Mouse (Mus musculus): ENCODE data around the gene Hvcn1.
A peak's percentile ranks its signal among the peaks of the same experiment; 100 is the strongest.
"Not testable (repeated sequence)": the region's sequence is repeated elsewhere in the genome, so short reads cannot be mapped to it uniquely, and the experiment has no call there.

Gene Hvcn1

DNA sequence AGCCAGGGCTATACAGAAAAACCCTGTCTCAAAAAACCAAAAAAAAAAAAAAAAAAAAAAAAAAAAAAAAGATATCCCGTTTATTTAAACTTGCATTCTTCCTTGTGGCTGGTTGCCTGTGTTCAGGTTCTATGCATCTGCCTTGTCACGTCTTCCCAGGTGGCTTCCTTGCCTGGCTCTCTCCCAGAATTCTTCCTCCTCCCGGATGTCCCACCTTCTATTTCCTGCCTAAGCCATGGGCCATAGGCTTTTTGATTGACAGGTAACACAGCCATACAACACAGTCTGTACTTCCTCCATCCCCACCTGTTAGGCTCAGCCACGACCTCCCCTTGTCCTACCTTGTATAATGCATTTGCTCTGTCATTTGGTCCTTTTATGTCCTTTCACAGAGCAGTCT, at the start of gene Hvcn1:
Gene Hvcn1 (plus strand): TSS at position 330 of the 400 bp plus-strand sequence.
- no peak for DNase-seq

DNA sequence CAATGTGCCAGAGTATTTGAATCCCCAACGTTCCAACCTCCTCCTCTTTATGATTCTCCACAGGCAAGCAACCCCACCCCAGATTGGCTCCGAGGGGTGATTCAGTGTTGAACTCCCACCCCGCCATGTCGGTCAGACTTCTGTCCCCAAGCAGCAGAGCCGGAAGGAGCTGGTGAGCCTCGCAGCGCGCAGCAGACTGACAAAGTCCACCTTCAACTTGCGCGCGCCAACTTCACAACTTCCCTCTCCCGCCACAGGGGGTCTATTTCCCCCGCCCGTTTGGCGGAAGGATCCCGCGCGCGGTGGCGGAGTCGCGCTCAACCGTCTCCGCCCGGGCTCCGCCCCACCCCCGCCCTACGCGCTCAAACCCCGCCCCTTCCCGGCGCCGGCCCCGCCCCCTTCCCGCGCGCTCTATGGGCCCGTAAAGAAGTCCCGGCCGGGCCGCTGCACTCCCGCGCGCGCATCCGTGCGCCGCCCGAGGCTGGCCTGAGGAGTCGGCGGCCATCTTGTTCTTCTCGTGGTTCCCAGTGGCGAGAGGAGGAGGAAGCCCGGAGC, 48.7 kb upstream of the Hvcn1 start, which contains the start of gene Ppp1cc:
Gene Ppp1cc (plus strand): TSS at position 452 of the 555 bp plus-strand sequence.
- peak; percentile 94 for DNase-seq

DNA sequence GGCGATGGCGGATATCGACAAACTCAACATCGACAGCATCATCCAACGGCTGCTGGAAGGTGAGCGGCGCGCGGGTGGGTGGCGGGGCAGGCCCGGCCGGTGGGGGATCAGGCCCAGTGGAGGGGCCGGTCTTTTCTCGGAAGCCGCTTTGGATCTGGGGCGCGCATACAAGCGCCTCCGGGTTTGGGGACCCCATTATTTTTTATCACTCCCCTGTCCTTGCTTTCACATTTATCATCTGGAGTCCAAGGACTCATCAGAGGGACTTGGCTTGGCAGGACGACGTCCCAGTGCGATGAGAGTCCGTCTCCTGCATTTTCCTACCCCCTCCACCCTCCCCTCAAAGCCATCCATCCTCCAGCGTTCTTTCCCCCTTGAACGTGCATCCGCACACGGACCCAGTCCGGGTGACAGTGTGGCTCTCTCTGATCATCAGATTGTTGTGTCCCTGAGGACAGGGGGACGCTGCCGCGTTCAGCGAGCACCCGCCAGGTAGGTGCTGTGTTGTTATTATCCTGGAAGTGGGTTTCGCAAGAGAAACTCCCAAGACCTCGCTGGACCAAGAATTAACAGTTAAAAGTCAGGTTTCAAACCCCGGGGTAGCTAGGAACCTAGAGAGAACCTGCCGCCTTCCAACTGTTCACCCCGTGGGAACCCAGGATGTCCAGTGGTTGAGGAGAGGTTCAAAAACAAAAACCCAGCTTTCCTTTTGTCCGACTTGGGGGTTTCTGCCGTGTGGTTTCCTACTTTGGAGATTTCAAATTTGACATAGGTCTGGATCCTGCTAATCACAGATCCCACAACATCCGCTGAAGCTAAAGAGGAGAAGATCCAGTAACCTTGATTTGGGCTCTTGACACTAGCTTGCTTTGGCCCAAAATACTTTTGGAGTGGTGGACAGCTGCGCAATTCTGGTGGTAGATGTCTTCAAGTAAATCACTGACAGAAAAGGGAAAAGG, 47.8 kb upstream of the Hvcn1 start:
- DNase-seq, result peak in 1 of 2 experiments; percentile 34

DNA sequence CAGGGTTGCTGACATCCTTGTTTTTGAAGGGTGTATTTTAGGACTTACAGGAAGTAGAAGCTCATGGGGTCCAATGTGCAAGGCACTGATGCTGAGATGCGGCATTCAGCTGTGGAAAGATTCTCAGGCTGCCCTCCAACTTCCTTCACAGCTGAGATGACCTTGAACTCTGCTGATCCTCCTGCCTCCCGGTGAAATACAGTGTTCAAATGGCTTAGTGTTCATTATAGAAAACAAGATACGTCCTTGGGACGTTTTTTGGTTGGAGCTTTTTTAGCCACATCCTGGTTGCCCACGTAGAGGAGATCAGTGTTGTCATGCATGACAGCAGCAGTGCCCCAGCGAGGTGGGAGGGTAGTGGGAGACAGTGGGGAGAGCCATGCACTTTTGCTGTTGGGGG, 43.4 kb upstream of the Hvcn1 start:
- peak in 1 of 2 experiments; percentile 43 for DNase-seq

DNA sequence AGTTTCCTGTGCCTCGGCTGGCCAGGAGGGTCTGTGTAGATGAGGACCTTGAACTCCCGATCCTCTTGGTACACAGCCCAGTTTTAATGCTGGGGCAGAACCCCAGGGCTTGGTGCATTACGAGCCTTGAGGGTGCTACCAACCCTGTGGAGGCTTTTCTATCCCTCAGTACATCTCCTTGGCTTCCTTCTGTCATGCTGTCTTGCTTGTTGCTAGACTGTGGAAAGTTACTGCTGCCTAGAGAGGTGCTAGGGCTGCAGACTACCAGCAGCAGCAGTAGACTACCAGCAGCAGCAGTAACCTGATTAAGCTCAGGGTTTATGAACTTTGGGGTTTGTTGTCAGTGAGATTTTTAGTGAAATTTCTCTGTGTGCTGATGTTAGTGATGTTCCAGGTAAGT, 42.6 kb upstream of the Hvcn1 start:
- no peak for DNase-seq

DNA sequence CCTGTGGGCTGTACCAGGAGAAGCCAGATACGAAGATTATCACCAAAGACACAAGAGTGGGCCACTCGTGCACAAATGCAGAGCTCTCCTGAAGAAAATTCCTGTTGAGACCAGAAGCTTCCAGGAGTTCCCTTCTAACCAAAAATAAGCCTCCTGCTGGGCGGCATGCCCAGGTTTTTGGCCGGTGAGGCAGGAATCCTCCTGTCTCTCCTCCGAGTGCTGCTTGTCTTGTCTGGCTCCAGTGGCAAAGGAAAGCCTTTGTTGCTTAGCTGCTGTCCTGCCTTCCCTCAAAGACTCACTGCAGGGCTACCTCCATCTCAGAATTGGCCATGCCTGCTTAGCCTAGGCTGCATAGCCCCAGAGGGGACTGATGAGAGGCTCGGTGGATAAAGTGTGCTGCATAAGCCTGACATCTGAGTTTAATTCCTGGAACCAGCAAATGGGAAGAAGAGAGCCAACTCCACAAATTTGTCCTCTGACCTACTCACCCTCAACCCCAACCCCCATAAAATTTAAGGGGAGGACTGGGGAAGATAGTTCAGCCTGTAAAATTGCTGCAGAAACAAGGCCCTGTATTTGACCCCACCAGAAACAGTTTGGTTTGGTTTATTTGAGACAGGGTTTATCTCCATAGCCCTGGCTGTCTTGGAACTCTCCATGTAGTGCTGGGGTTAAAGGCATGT, 41.2 kb upstream of the Hvcn1 start:
- peak; percentile 45 to 47 for DNase-seq

DNA sequence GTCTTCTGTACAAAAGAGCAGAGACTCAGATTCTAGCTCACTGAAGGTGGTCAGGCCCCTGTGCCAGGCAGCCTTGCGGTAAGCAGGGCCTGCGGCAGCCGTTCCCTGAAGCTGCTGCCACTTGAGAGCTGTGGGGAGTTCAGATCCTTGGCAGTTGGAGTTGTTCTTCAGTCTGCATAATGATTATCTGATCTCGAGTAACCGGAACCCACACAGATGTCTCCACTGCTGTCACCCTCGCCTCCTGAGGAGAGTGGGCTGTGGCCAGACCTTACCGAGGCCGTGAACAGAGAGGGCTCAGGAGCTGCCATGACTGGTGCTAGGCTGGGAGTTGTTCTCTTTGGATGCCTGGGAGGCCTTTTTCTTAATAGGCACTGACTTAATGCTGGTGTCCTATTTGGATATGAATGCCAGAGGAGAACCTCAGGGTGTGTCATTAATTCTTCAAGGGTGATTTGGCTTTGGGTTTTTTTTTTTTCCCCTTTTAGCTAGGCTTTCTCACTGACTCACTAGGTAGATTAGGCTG, 39.9 kb upstream of the Hvcn1 start:
- DNase-seq, result no peak

DNA sequence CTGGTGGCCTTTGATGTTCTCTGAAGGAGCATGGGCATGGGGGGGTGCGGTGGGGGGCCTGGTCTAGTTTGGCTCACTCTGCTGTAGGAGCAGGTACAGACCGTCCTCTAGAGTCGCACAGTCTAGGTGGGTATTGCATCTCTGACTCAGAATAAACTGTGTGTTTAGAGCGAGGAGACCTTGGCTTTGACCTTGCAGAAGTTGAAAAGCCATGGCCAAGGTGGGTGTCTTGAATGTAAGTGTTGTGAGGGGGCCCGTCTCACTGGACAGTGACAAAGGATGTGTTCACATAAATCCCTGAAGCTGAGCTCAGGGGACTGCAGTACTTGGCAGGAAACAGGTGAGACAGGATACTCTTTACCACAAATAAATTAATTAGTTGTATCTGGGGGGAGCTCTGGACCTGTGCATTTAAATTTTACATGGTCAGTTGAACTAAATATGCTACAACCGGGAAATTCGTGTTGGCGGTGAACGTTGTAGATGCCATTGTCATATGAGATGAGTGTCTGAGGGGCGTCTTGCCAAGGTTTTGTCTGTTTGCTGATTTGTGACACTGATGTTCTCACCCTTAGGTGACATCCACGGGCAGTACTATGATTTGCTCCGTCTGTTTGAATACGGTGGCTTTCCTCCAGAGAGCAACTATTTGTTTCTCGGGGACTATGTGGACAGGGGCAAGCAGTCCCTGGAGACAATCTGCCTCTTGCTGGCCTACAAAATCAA, 38.1 kb upstream of the Hvcn1 start:
- DNase-seq, result no peak

DNA sequence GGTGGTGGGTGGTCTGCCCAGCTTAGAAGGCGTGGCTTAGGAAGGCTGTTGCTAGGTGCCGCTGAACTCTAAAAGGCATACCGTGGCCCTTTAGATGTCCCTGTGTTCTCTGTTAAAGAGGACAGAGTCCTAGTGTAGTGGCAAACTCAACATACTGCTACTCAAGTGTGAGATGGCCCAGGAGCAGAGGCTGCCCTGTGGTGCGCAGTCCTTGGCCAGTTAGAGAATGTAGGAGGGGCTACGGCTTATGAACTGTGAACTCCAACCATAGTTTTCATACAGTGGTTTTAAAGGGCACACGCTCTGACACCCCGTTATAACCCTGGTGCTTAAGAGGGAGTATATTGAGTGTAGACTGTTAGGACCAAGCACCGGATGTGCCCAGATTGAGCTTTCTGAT, 35.5 kb upstream of the Hvcn1 start:
- peak in 1 of 2 experiments; percentile 39 for DNase-seq

DNA sequence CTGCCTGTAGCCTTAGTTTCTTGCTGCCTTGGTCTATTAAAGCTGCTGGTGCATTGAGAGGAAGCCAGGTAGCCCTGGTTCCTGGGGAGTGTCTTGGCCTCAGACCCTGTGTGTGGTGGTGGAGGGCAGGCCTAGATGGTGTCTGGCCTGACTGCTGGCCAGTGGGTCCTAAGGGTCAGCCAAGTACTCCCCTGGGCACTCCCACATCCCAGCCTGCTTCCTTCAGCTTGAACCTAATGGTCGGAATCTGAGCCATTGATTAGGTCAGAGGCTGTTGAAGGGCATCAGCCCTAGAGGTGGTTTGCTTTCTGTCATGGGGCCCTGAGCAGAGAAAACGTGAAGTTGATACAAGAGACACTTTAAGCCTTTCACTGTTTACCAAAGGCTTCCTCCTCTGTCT, 31.2 kb upstream of the Hvcn1 start:
- DNase-seq, result no peak

DNA sequence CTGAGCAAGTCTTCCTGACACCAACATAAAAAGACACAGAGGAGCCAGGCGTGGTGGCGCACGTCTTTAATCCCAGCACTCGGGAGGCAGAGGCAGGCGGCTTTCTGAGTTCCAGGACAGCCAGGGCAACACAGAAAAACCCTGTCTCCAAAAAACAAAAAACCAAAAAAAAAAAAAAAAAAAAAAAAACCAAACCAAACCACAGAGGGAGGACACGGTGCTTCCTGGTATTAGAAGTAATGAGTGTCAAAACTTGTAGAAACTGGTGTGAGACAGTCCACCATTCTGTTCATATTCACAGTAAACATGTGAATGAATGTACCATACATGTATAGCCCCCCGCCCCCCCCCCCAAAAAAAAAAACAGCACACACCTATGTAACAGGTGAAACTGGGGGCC, 30.6 kb upstream of the Hvcn1 start:
- DNase-seq, result no peak

DNA sequence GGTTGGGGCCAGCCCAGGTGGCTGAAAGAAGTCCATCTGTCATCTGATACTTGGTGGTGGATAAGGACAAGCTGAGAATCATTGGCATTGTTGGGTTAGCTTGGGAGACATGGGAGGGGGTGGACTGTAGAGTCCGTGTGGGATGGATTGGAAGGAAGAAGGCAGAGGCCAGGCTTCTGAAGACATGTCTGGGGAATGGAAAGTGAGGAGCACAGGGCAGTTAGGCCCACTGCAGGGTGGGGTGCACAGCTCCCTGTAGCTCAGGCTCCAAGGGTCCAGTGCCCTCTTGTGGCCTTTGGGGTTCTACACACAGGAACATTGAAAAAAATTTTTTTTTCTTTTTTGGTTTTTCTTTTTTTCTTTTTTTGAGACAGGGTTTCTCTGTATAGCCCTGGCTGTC, 30.2 kb upstream of the Hvcn1 start:
- DNase-seq, result peak; percentile 51 to 76

DNA sequence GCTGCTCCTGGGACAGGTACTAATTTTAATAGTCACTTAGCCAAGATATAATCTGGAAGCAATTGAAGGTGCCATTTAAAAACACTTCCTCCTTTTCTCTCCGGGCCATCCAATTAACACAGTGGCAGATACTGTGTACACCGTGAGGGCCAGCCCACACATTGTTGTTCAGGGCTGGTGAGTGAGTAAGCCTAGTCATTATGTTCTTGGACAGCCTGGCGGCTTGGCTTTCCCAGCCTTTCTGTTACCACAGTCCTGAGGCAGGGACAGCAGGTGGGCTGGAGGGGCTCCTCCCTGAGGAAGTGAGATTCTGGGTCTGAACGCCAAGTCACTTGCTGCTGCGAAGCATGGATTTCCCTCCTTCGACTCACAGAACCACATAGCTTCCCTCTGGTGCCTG, 26.9 kb upstream of the Hvcn1 start:
- DNase-seq, result no peak

DNA sequence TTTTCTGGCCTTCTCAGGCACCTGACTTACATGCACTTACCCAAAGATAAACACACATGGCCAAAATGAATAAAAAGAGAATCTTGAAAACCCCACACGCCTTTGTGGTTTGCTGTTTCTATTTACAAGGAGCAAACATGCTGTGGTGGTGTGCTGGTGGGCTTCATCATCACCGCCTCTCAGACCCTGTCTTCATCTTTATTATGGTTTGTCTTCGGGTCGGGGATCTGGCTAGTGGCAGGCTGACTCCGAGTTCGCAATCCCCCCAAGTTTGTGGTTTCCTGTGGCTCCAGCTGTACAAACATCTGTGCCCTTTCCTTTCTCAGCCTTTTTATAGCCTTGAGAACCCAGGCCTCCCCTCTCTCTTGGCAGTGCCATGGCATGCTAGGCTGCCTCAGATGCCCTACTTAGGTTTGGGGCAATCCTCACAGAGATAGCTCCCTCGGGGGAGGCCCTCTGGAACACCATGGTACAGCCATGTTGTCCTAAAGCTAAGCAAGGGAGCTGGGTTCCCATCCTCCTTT, 22.3 kb upstream of the Hvcn1 start:
- no peak for DNase-seq

DNA sequence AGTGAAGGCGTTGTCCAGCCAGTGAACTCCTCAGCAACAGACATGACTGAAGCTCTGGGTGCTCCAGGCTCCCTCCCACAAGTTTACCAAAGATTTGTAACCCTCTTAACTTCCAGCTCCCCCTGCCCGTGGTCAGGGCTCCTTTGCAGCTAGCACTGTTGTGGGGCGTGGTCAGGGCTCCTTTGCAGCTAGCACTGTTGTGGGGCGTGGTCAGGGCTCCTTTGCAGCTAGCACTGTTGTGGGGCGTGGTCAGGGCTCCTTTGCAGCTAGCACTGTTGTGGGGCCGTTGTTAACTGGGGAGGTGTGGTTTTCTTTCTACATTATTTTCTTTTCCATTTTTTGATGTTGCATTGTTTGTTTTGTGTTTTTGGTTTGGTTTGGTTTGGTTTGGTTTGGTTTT, 21.7 kb upstream of the Hvcn1 start:
- DNase-seq, result not testable (repeated sequence)

DNA sequence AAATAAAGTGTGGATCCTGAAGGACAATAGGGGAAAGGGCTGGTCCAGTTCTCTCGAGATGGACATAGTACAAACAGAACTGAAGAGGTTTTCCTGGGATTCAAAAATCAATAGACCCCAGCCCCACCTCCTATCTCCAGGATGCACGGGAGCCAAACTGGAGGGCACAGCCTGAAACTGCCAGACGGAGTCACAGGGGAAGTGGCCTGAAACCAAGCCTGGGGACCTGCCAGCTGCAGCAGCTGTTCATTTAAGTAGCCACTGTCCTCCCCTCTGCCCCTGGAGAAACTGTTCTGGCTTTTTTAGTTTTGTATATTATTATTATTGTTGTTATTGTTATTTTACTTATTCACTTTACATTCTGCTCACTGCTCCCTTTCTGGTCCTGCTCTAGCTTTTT, 17.5 kb upstream of the Hvcn1 start:
- no peak for DNase-seq

DNA sequence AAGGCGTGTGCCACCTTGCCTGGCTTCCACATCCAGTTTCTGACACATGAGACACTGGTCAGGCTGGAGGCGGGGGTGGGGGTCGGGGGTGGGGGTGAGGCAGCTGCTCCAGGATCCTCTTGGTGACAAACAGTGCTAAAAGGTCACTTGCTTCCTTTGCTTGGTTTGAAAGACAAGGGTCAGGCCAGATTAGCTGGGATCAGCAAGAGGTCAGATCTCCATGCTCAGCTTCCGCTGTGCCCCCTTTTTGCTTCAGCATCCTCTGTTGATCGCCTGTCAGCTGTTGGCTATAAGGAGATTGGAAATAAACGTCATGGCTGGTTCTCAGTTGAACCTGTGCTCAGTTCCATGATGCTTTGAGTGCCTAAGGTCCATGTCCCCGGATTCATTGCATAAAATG, 16.1 kb upstream of the Hvcn1 start:
- DNase-seq, result no peak

DNA sequence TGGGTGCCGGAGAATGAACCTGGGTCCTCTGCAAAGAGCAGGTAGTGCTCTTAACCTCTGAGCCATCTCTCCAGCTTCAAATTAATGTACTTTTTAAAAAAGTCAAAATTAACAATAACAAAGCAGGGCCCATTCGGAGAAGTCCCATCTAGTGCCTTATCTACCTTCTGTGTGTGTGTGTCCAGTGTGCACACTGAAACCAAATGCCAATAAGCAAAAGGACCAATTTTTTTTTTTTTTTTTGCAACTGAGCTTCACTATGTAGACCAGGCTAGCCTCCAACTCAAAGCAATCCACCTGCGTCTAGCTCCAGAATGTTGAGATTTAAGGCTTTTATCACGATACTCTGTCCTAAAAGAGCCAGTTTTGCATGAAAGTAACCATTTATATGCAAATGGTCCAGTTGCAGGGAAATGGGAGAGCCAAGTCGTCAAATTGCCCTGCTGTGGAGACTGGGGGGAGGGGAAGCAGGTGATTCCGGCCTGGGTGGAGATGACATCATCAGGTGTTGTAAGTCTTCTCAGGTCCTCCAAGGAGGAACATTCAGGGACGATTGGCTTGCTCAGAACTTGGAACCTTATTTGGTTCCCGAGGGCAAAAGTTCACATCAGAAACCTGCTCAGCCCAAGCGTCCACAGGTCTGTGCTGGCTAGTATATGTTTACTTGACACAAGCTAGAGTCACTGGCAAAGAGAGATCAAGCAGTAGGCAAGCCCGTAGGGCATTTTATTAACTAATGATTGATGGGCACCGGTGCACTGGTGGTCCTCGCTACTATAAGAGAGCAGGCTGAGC, 15.1 kb upstream of the Hvcn1 start:
- peak; percentile 65 to 72 for DNase-seq

DNA sequence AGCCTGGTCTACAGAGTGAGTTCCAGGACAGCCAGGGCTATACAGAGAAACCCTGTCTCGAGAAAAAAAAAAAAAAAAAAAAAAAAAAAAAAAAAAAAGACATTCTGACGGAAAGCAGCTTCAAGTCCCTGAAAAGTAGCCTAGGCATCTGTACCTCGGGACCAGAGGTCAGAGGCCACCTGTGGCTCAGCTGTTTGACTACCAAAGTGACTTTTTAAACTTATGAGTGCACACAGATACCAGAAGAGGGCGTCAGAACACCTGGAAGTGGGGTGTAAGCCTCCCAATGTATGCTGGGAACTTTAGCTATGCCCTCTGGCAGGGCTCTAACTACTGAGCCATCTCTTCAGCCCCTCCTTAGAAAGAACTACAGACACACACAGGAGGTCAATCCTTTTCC, 14.3 kb upstream of the Hvcn1 start:
- DNase-seq, result peak in 1 of 2 experiments; percentile 32

DNA sequence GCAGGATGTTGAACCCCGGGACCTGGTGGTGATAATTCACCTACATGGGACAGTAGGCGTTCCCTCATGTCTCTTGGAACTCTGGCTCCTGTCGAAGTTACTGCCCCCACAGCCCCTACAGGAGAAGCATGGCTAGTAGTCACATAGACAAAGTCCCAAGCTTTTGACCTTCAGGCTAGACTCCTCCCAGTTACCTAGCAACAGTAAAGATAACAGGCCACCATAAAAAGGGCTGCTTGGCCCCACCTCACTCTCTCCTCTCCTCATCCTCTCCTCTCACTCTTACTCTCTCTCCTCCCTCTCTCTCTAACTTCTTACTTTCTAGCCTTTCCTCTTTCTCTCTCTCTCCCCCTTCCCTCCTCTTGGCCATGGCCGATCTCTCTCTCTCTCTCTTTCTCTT, 5.7 kb upstream of the Hvcn1 start:
- no peak for DNase-seq

DNA sequence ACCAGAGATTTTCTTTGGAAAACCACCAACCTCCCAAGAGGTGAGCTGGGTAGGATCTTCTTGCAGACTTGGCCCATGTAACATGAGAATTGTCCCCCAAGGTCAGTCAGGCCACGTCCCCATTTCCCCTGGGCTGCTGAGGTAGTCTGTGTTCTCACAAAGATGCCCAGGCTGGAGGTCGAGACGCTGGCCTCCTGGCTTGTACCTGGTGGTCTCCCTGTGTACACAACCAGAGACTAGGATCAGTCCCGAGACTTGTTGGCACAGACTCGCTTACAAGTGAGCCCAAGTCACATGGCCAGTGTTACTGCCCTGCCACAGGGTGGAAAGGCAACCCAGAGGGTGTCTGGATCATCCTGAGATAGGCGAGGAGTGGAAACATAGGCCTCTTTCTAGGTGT, 4.7 kb upstream of the Hvcn1 start:
- no peak for DNase-seq

DNA sequence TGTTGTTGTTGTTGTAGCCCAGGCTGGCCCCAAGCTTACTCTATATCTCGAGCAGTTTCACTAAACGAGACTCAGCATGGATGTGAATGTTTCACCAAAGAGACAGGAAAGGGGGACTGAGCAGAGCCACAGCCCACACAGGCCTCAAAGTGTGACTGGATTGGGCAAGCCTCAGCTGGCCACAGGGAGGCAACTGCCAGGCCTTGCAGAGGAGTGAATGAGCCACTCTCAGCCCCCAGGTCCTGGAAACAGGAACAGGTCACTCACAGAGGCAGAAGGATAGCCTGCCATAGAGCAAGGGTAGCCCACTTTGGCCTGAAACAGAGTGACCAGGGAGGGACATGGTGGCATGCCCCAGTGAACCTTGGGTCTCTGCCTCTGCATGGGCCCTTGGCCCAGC, 2.4 kb upstream of the Hvcn1 start:
- DNase-seq, result no peak
